Mouse (Mus musculus) kidney, adult 2 months (tissue): ENCODE data around the gene Gpr1. TPM values are rescaled to one million over a fixed set of nuclear protein-coding genes. Genes with fewer than 3 reads are reported as not detected.
"Not testable (repeated sequence)": the region's sequence is repeated elsewhere in the genome, so short reads cannot be mapped to it uniquely, and the experiment has no call there.

Source experiments
- DNase-seq: peaks from one replicate; pipeline ENCODE4 v3.0.0; 2021
- H3K27ac ChIP-seq: fragments of 200-500 bp; 2 replicates; pipeline ENCODE4 v1.5.1; 2012; ENCODE audit warnings: low read depth, low read length, control low read depth, inconsistent platforms; ENCODE audit not compliant: insufficient read depth
- H3K27me3 ChIP-seq: fragments of 200-500 bp; replicated peaks from 2 replicates; pipeline ENCODE4 v1.6.1; 2012; ENCODE audit warnings: mild to moderate bottlenecking, moderate library complexity, low read length, inconsistent platforms; ENCODE audit not compliant: control insufficient read depth, insufficient read depth
- H3K36me3 ChIP-seq: fragments of 200-500 bp; 2 replicates; pipeline ENCODE4 v1.6.1; 2012; ENCODE audit warnings: mild to moderate bottlenecking, moderate library complexity, low read length, inconsistent platforms; ENCODE audit not compliant: control insufficient read depth, insufficient read depth
- H3K4me1 ChIP-seq: fragments of 200-500 bp; 2 replicates; pipeline ENCODE4 v1.6.1; 2011; ENCODE audit warnings: low read length; ENCODE audit not compliant: control insufficient read depth, insufficient read depth
- H3K4me3 ChIP-seq: fragments of 200-500 bp; 2 replicates; pipeline ENCODE4 v1.5.1; 2011; ENCODE audit warnings: mild to moderate bottlenecking, low read depth, low read length, control low read depth; ENCODE audit not compliant: insufficient read depth
- CTCF ChIP-seq: fragments of 200-500 bp; conservative IDR thresholded peaks from 2 replicates; pipeline ENCODE4 v1.5.1; 2011; ENCODE audit warnings: low read depth, mild to moderate bottlenecking, control low read depth, low read length, moderate library complexity, mixed read lengths; ENCODE audit not compliant: insufficient read depth, insufficient read length
- POLR2A ChIP-seq: fragments of 200-500 bp; IDR thresholded peaks from one replicate; pipeline ENCODE4 v1.6.1; 2011; ENCODE audit warnings: low read depth, low read length, control low read depth
- WGBS: fragments of 180-500 bp; shearing (Covaris S2); methylation state at CpG from one replicate; pipeline ENCODE4 v1.1.7; 2018; 5-methylcytosine and 5-hydroxymethylcytosine counted together
- polyA plus RNA-seq: library from polyadenylated mRNA; depleted of rRNA; stranded (reverse); fragments of >200 nt; gene quantifications from 2 replicates; pipeline ENCODE4 v1.2.3, GENCODE M21; 2012

Gene Gpr1
- polyA plus RNA-seq, 1 experiment: 0.06 TPM

GRCm38 (mm10) chr1:63180122-63180521 lies 34.2 kb downstream of the Gpr1 start:
- Histone ChIP-seq H3K27ac (no peak overlapping the region), H3K4me1 (peaks cover 8% of the 10 kb centered on the region; the same call in 1 of the 2 replicates), H3K27me3 (no peaks in the 10 kb centered on the region), H3K36me3 (no peaks in the 10 kb centered on the region), H3K4me3 (no peak overlapping the region)
- TF ChIP-seq POLR2A (no peak), CTCF (no peak)
- no peak for DNase-seq
- 92% methylated on average over 4 of the region's 4 CpGs for WGBS

- H3K27me3 ChIP-seq: no peaks in the 10 kb centered on the region
- no peak overlapping the region for H3K4me3 ChIP-seq
- TF ChIP-seq POLR2A: no peak
- TF ChIP-seq CTCF: no peak
- no peak for DNase-seq
- peaks cover 14% of the 10 kb centered on the region; the same call in 1 of the 2 replicates for H3K4me1 ChIP-seq
- no peaks in the 10 kb centered on the region; the same call in 1 of the 2 replicates for H3K36me3 ChIP-seq
- WGBS: 69% methylated on average over 3 of the region's 3 CpGs
- no peak overlapping the region for H3K27ac ChIP-seq
Measured at GRCm38 (mm10) chr1:63178308-63178707, 36.0 kb downstream of the Gpr1 start.

DNA sequence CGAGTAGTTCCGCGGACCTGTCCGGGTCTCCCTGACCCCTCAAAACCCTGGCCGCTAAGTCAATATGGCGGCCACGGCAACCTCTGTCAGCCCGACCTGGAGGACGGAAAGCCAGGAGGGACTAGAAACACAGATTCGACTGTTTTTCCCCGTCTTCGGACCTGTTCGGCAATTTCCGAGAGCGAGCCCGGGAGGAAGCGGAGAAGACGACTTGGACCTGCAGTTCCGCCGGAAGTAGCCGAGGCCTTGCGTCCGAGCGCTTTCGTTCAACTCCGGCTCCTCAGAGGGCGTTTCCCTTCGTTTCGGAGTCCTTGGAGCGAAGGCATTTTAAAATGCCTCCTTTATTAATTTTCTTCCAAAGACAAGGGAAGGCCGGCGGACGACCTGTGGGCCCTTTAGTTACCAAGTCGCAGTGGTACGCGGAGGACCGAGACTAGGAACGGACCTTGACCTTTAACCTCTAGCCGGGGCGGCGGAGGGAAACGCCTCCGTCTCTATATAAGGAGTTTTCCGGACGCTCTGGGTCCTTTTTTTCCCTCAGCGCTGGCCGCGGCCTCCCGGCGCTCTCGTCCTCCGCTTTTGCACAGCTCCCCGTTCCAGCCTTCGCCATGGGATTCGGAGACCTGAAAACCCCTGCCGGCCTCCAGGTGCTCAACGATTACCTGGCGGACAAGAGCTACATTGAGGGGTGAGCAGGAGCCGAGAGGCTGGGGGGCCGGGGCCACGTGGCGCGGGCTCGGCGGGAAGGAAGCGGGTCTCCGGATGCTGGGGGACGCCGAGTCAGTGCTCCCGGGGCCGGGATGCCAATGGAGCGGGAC lies 37.5 kb downstream of the Gpr1 start, which contains the start of the genes Eef1b2 and Ndufs1:
Gene Eef1b2, plus strand, starts transcription at position 222 of the 818 bp plus-strand sequence.
Gene Ndufs1, minus strand, starts transcription at position 230 of the 818 bp plus-strand sequence.
- WGBS: under 1% methylated on average over 72 of the region's 72 CpGs
- Histone ChIP-seq H3K36me3 (no peaks in the 10 kb centered on the region; the same call in 1 of the 2 replicates), H3K4me1 (peaks cover 14% of the 10 kb centered on the region; the same call in 1 of the 2 replicates), H3K27ac (peak within 1 kb of the TSS; percentile 96), H3K27me3 (no peaks in the 10 kb centered on the region), H3K4me3 (peak within 1 kb of the TSS; percentile 83)
- DNase-seq: peak; percentile 99
- TF ChIP-seq POLR2A (peak; percentile 65), CTCF (no peak)

- DNase-seq: no peak
- Histone ChIP-seq H3K4me1 (peaks cover 14% of the 10 kb centered on the region; the same call in 1 of the 2 replicates), H3K27ac (peak overlapping the region; percentile 93), H3K36me3 (no peaks in the 10 kb centered on the region; the same call in 1 of the 2 replicates), H3K4me3 (peak overlapping the region; percentile 83), H3K27me3 (no peaks in the 10 kb centered on the region)
- WGBS: 0% methylated on average over 14 of the region's 14 CpGs
- TF ChIP-seq CTCF (no peak), POLR2A (no peak)
Measured at GRCm38 (mm10) chr1:63176259-63176603, 38.1 kb downstream of the Gpr1 start.

GRCm38 (mm10) chr1:63175853-63176252 lies 38.5 kb downstream of the Gpr1 start:
- no peak for TF ChIP-seq CTCF
- TF ChIP-seq POLR2A: no peak
- peak overlapping the region; percentile 83 for H3K4me3 ChIP-seq
- WGBS: 4% methylated on average over 11 of the region's 11 CpGs
- peaks cover 14% of the 10 kb centered on the region; the same call in 1 of the 2 replicates for H3K4me1 ChIP-seq
- no peaks in the 10 kb centered on the region; the same call in 1 of the 2 replicates for H3K36me3 ChIP-seq
- H3K27ac ChIP-seq: peak overlapping the region; percentile 93
- no peak for DNase-seq
- H3K27me3 ChIP-seq: no peaks in the 10 kb centered on the region

DNA sequence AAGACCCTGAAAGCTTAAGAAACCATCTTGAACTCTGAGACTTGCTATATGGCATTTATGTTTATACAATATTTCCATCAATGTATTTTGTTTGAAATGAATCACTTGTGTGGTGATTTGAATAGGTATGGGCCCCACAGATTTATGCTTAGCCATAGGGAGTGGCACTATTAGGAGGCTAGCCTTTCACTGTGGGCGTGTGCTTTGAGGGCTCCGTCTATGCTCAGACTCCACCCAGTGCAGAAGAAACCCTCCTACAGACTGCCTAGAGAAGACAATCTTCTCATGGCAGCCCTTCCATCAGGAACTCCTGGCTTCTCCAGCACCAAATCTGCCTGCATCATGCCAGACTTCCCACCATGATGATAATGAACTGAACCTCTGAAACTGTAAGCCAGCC lies 45.7 kb downstream of the Gpr1 start:
- 77% methylated on average over 2 of the region's 2 CpGs for WGBS
- Histone ChIP-seq H3K4me3 (no peak overlapping the region), H3K4me1 (no peaks in the 10 kb centered on the region), H3K27me3 (no peaks in the 10 kb centered on the region), H3K36me3 (peaks cover 8% of the 10 kb centered on the region), H3K27ac (no peak overlapping the region)
- TF ChIP-seq CTCF (no peak), POLR2A (no peak)
- no peak for DNase-seq

- WGBS: 98% methylated on average over 13 of the region's 13 CpGs
- no peak overlapping the region for H3K4me3 ChIP-seq
Measured at GRCm38 (mm10) chr1:63140231-63140630, 74.1 kb downstream of the Gpr1 start.

GRCm38 (mm10) chr1:63138586-63138985 lies 75.8 kb downstream of the Gpr1 start:
- H3K4me1 ChIP-seq, H3K36me3 ChIP-seq, H3K27me3 ChIP-seq, H3K4me3 ChIP-seq, H3K27ac ChIP-seq: not testable (repeated sequence)
- peak; percentile 69 for DNase-seq
- 46% methylated on average over 1 of the region's 1 CpGs for WGBS

More at GRCm38 (mm10) chr1:63140231-63140630, 74.1 kb downstream of the Gpr1 start:
- TF ChIP-seq CTCF: no peak
- Histone ChIP-seq H3K27ac (no peak overlapping the region), H3K36me3 (peaks cover 15% of the 10 kb centered on the region), H3K4me1 (peaks cover 6% of the 10 kb centered on the region; the same call in 1 of the 2 replicates), H3K27me3 (no peaks in the 10 kb centered on the region)
- DNase-seq: no peak
